Mouse (Mus musculus) forebrain, embryonic 13.5 days (tissue): Measurements from ENCODE around the gene Il2rg. TPM values are rescaled to one million over a fixed set of nuclear protein-coding genes. Genes with fewer than 3 reads are reported as not detected.

Experiments used
- ATAC-seq: fragments of 200-750 bp; cut with Nextera tagmentation; 2 replicates; pipeline ENCODE4 v1.8.0; 2017
- H3K27ac ChIP-seq: fragments of 300-500 bp; sonication (generic); 2 replicates; pipeline ENCODE4 v1.5.1; 2015; ENCODE audit warnings: inconsistent platforms, mild to moderate bottlenecking, moderate library complexity
- H3K27me3 ChIP-seq: fragments of 300-500 bp; sonication (generic); 2 replicates; pipeline ENCODE4 v1.6.1; 2015; ENCODE audit warnings: mild to moderate bottlenecking, inconsistent platforms
- H3K36me3 ChIP-seq: fragments of 300-500 bp; sonication (generic); 2 replicates; pipeline ENCODE4 v1.6.1; 2015; ENCODE audit warnings: mild to moderate bottlenecking, inconsistent platforms; ENCODE audit not compliant: poor library complexity, severe bottlenecking
- H3K4me1 ChIP-seq: fragments of 300-500 bp; sonication (generic); 2 replicates; pipeline ENCODE4 v1.6.1; 2015; ENCODE audit warnings: inconsistent platforms
- H3K4me2 ChIP-seq: fragments of 300-500 bp; sonication (generic); 2 replicates; pipeline ENCODE4 v1.6.1; 2015; ENCODE audit warnings: inconsistent platforms, mild to moderate bottlenecking, moderate library complexity
- H3K4me3 ChIP-seq: fragments of 300-500 bp; sonication (generic); 2 replicates; pipeline ENCODE4 v1.5.1; 2015; ENCODE audit warnings: mild to moderate bottlenecking, inconsistent platforms
- H3K9ac ChIP-seq: fragments of 300-500 bp; sonication (generic); 2 replicates; pipeline ENCODE4 v1.6.1; 2015; ENCODE audit warnings: mild to moderate bottlenecking, inconsistent platforms
- H3K9me3 ChIP-seq: fragments of 300-500 bp; sonication (generic); replicated peaks from 2 replicates; pipeline ENCODE4 v1.6.1; 2016; ENCODE audit warnings: inconsistent platforms
- WGBS: fragments of 180-500 bp; shearing (Covaris S2); methylation state at CpG from one replicate; pipeline ENCODE4 v1.1.7; 2015; 5-methylcytosine and 5-hydroxymethylcytosine counted together
- polyA plus RNA-seq: library from polyadenylated mRNA; unstranded; fragments of >200 nt; fragmentation: Nextera tagmentation; extraction: Ambion mirVana; gene quantifications from 2 replicates; pipeline ENCODE4 v1.2.1, GENCODE M21; 2015

Gene Il2rg
- polyA plus RNA-seq, 1 experiment from 2014 or later, result 2.3 TPM

DNA sequence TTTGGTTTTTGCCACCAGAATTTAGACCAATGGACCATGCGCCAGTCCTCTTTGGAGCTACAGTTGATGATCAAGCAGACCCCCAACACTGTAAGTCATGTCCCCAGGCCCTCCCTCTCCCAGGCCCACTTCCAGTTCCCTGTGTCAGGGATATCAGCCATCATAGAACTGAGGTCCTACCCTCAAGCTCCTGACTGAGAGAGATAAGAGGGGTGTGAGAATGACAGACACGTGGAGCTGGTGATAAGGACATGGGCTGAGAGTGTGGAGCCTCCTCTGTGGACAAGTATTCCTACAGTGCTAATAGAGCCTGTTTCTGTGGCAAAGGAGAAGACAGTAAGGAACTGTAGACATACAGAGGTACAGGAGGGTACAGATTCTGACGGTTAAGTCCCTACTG, 19.5 kb upstream of the Il2rg start:
- 95% methylated on average over 3 of the region's 3 CpGs for WGBS
- Histone ChIP-seq H3K27me3 (no peaks in the 10 kb centered on the region), H3K4me3 (no peak overlapping the region), H3K27ac (no peak overlapping the region), H3K36me3 (peaks cover 90% of the 10 kb centered on the region), H3K4me1 (no peaks in the 10 kb centered on the region), H3K9me3 (no peaks in the 10 kb centered on the region), H3K4me2 (no peak overlapping the region), H3K9ac (no peak overlapping the region)
- no peak for ATAC-seq

DNA sequence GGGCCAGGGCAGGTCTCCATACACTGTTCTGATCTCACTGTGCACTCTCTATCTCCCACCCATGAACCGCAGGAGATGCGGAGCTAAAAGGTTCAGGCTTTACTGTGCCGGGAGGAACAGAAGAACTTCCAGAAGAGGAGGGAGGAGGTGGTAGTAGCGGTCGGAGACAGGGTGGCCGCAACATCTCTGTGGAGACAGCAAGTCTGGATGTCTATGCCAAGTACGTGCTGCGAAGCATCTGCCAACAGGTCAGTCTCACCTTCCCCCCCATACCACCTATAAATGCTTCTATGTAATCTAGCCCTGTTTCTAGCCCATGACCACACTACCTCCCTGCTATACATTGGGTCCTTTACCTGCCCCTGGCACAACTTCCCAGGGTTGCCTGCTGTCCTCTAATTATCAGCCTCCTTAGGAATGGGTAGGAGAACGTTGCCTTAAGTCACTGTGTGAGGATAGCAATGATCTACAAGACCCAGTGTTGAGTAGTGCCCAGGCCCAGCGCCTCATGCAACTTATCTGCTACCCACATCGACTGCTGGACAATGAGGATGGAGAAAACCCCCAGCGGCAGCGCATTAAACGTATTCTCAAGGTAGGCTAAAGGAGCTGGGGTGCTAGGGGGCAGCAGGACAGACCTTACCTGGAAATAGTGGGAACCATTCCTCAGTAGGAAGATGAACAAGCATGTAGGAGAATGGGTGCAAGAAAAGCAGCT, 18.1 kb upstream of the Il2rg start:
- Histone ChIP-seq H3K9ac (no peak overlapping the region), H3K27ac (no peak overlapping the region), H3K9me3 (no peaks in the 10 kb centered on the region), H3K4me1 (no peaks in the 10 kb centered on the region), H3K36me3 (peaks cover 91% of the 10 kb centered on the region), H3K4me2 (no peak overlapping the region), H3K27me3 (no peaks in the 10 kb centered on the region), H3K4me3 (no peak overlapping the region)
- no peak for ATAC-seq
- 90% methylated on average over 14 of the region's 14 CpGs for WGBS

DNA sequence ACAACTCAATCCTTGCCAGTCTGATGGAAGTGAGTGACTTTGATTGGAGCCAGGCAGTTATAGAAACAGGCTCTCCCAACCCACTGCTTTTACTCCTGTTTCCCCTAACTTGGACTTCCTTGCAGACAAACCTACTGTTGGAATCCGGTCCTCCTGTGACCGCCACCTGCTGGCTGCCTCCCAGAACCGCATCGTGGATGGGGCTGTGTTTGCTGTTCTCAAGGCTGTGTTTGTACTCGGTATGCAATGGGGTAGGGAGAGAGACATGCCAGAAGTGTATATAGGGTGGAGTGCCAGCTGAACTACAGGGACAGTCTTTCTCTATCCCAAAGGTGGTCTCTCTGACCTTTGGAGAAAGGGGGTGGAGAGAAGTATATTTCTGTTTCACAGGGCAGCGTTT, 17.5 kb upstream of the Il2rg start:
- Histone ChIP-seq H3K4me3 (no peak overlapping the region), H3K27me3 (no peaks in the 10 kb centered on the region), H3K4me2 (no peak overlapping the region), H3K9ac (no peak overlapping the region), H3K9me3 (no peaks in the 10 kb centered on the region), H3K36me3 (peaks cover 87% of the 10 kb centered on the region), H3K27ac (no peak overlapping the region), H3K4me1 (no peaks in the 10 kb centered on the region)
- ATAC-seq, result peak; percentile 67
- 32% methylated on average over 6 of the region's 6 CpGs for whole genome bisulfite sequencing

DNA sequence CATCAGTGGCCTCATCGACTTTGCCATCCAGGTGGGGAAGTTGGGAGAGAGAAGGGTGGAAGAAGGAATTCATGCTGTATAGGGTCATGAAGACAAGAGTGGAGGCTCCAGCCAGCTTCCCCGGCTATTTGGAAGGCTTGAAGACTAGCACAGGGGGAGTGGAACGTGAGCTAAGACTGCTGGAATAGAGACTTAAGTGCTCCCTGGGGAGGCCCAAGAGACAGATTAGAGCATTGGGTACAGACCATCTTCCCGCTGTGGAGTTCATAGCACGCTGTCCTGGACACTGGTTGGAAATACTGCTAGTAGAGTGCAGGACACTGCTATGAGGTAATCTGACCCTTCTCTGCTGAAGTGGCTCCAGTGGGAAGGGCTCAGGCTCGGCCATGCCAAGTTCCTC, 14.8 kb upstream of the Il2rg start:
- 81% methylated on average over 6 of the region's 6 CpGs for WGBS
- no peak overlapping the region for H3K9ac ChIP-seq
- ATAC-seq, result no peak
- no peaks in the 10 kb centered on the region for H3K27me3 ChIP-seq
- peaks cover 77% of the 10 kb centered on the region for H3K36me3 ChIP-seq
- H3K4me3 ChIP-seq, result no peak overlapping the region
- no peak overlapping the region for H3K27ac ChIP-seq
- no peaks in the 10 kb centered on the region for H3K9me3 ChIP-seq
- H3K4me2 ChIP-seq, result no peak overlapping the region
- no peaks in the 10 kb centered on the region for H3K4me1 ChIP-seq

DNA sequence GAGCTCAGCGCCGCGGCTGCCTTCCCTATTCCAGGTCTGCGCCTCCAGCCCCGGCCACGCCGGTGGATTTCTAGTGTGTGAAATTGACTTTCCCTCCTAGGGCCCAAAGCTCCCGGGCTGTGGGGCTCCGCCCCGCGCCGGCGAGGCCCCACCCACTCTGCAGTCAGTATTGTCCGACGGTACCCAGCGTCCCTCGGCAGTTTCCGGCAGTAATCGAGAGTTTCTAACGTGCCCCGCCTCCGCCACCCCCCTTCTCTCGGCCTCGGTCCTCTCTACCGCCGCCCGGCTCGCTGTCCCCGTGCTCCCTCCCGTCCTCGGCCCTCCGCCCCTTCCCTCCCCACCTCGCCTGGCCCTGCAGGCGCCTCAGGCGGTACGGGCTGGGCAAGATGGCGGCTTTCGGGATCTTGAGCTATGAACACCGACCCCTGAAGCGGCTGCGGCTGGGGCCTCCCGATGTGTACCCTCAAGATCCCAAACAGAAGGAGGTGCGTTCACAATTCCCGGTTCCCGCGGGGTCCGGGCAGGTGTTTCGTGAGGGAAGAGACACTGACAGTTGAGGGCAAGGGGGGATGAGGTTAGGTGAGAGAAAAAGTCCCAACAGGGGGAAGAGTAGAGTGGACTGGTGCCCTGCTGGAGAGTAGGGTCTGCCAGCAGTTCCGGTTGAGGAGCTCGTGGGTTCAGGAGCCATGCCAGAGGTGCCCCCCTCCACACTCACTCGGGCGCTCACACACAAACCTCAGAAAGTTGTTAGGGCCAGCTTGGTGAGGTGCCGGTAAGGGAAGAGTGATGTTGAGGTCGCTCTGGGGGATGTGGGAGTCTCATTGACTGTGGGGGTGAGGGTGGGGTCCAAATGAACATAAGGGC, 6.1 kb upstream of the Il2rg start, which contains the start of gene Med12:
Med12 (plus strand) TSS at position 156 of the 864 bp plus-strand sequence.
- Histone ChIP-seq H3K36me3 (peaks cover 22% of the 10 kb centered on the region), H3K9me3 (no peaks in the 10 kb centered on the region), H3K4me1 (peaks cover 10% of the 10 kb centered on the region; the same call in 1 of the 2 replicates), H3K4me2 (peak within 1 kb of the TSS; percentile 57), H3K4me3 (peak within 1 kb of the TSS; percentile 56), H3K27me3 (no peaks in the 10 kb centered on the region), H3K27ac (peak within 1 kb of the TSS; percentile 51), H3K9ac (peak within 1 kb of the TSS; percentile 73)
- peak; percentile 99 for ATAC-seq
- WGBS, result 14% methylated on average over 54 of the region's 54 CpGs

DNA sequence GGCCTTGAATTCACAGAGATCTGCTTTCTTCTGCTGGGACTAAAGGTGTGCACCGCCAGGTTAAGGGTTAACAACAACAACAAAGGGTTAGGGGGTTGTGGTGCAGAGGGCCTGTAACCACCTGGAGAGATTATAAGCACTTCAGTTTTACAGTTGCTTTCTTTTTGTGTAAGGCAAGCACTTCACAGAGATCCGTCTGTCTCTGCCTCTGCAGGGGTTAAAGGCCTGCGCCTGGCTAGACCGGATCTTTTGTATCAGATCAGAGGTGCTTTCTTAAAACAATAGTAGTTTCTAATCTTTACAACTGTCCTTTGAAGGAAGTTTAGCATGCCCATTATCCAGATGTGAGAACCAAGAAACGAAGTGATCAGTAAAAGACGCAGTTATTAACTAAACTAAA, 5.4 kb upstream of the Il2rg start:
- Histone ChIP-seq H3K4me2 (peak overlapping the region; percentile 57), H3K4me3 (peak overlapping the region; percentile 56), H3K9me3 (no peaks in the 10 kb centered on the region), H3K36me3 (peaks cover 16% of the 10 kb centered on the region), H3K27ac (no peak overlapping the region), H3K4me1 (peaks cover 10% of the 10 kb centered on the region; the same call in 1 of the 2 replicates), H3K27me3 (no peaks in the 10 kb centered on the region), H3K9ac (peak overlapping the region; percentile 73)
- 27% methylated on average over 6 of the region's 6 CpGs for WGBS
- peak; percentile 17 for ATAC-seq

DNA sequence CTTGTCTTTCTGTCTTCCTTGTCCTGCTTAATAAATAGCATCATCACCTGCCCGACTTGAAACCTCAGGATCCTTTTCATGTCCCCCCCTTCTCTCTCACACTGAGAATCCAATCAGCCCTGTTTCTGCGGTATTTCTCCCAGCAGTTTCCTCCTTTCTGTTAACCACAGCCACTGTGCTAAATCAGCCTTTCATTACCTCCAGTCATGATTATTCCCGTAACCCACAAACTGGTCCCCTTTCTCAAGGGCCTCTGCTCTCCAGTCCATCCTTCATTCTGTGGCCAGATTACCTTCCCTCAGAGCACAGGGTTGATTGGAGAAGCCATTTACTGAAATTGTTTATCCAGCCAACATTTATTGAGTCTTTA, 685 bp upstream of the Il2rg start, which contains the start of gene Gm20489:
Gm20489 (minus strand) TSS at position 269 of the 370 bp plus-strand sequence.
- Histone ChIP-seq H3K4me3 (no peak within 1 kb of the TSS), H3K9ac (no peak within 1 kb of the TSS), H3K27me3 (no peaks in the 10 kb centered on the region), H3K36me3 (no peaks in the 10 kb centered on the region), H3K27ac (no peak within 1 kb of the TSS), H3K4me2 (no peak within 1 kb of the TSS), H3K4me1 (no peaks in the 10 kb centered on the region), H3K9me3 (no peaks in the 10 kb centered on the region)
- no peak for ATAC-seq
- 65% methylated on average over 3 of the region's 3 CpGs for WGBS

DNA sequence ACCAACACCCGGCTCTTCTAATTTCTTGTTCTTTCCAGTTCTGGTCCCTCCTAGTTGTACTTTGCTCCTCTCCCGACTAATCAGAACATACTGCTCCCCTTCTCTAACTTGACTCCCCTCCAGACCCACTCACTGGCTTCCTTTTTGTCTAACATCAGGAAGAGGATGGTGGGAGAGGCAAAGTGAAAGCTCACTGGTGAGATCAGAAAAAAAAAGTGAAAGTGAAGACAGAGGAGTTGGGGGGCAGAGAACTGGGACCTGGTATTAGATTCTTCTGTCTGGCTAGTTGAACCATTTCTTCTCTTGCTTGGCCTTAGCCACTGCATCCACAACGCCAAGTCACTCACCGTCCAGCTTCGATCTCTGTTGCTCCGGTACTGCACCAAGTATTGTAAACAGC, 1.4 kb downstream of the Il2rg start:
- Histone ChIP-seq H3K9me3 (no peaks in the 10 kb centered on the region), H3K9ac (no peak overlapping the region), H3K4me2 (no peak overlapping the region), H3K4me1 (no peaks in the 10 kb centered on the region), H3K27me3 (no peaks in the 10 kb centered on the region), H3K36me3 (no peaks in the 10 kb centered on the region), H3K27ac (no peak overlapping the region), H3K4me3 (no peak overlapping the region)
- 95% methylated on average over 6 of the region's 6 CpGs for WGBS
- ATAC-seq, result no peak

DNA sequence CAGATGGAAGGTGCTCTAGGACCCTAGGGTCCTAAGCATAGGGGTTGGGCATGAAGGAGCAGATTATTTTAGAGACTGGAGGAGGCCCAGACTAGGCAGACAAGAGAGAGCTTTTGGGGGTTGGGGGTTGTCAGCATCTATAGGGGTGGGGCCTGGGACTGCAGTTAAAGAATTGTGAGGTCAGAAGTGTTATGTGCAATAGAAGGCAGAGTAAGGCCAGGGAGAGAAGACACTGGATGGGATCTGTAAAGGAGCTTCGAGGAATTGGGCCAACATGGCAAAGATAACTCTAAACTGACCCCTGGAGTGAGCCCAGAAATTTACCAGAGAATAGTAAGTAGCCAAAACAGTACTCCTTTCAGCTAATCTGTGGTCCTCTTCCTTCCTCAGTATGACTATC, 4.2 kb downstream of the Il2rg start, which contains the start of gene Gm614:
Gm614 (minus strand) TSS at position 101 of the 400 bp plus-strand sequence.
- Histone ChIP-seq H3K4me1 (peaks cover 9% of the 10 kb centered on the region), H3K27ac (no peak within 1 kb of the TSS), H3K4me3 (no peak within 1 kb of the TSS), H3K4me2 (no peak within 1 kb of the TSS), H3K27me3 (no peaks in the 10 kb centered on the region), H3K9me3 (no peaks in the 10 kb centered on the region), H3K36me3 (peaks cover 1% of the 10 kb centered on the region; the same call in 1 of the 2 replicates), H3K9ac (no peak within 1 kb of the TSS)
- WGBS, result 95% methylated on average over 1 of the region's 1 CpGs
- no peak for ATAC-seq

DNA sequence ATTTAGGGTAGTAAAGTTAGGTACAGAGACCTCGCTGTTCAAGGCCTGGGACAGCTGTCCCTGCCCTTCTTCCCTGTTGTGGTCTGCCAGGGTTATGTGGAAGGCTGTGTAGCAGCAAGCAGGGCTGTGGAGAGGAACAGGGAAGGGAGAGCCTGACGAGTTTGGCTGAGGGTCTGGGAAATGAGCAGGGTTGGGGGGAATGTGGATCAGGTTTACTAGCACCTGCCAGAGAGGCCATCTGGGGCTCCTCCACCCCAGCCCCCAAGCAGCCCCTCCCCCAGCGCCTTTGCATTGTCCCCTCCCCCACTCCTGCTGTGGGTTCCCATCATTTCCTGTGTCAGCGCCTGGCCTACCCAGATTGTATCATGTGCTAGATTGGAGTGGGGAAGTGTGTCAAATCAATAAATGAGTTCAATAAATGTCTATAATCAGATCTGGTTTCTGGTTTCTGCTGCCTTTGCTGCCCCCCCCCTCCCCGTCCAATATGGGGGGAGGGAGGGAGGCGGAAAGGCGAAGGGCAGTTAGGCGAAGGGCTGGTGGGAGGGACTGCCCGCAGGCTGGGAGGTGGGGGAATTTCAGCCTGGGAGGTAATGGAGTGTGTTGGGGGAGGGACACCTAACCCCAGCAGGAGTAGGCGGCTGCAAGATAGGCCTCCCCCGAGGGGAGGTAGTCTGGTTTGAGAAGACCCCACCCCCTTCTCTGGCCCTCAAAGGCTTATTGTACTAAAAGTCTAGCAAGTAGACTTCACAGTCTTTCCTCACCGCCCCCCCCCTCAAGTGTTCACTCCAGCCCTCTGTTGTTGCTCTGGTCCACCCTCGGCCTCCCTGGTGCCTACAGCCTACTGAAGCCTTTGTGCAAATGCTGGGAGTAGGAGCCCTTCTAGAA, 7.4 kb downstream of the Il2rg start:
- 20% methylated on average over 12 of the region's 13 CpGs for WGBS
- no peak overlapping the region for H3K4me2 ChIP-seq
- ATAC-seq, result peak; percentile 66

DNA sequence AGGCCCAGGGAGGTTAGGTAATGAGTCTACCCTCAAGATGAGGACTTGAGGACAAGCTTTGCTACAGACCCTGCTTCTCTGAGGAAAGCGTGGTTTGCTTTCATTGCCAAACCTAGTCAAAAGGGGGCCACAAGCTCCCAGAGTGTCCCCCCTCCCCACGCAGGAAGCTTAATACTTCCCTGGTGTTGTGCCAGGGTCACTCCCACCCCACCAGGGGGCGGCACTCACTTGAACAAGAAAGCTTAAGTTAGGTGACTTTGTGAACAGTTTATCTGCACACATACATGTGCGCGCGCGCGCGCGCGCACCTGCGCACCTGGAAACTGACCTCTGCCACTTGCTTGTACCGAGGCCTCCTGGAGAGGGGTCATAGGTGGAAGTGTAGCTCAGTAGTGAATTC, 11.5 kb downstream of the Il2rg start:
- no peak overlapping the region for H3K4me2 ChIP-seq
- no peaks in the 10 kb centered on the region for H3K9me3 ChIP-seq
- WGBS, result 86% methylated on average over 13 of the region's 13 CpGs

More for the DNA sequence above, 7.4 kb downstream of the Il2rg start:
- H3K27me3 ChIP-seq, result no peaks in the 10 kb centered on the region
- H3K4me1 ChIP-seq, result peaks cover 10% of the 10 kb centered on the region
- no peaks in the 10 kb centered on the region for H3K9me3 ChIP-seq
- peak overlapping the region; percentile 57 for H3K27ac ChIP-seq
- H3K4me3 ChIP-seq, result no peak overlapping the region
- H3K9ac ChIP-seq, result no peak overlapping the region
- H3K36me3 ChIP-seq, result peaks cover 7% of the 10 kb centered on the region; the same call in 1 of the 2 replicates

More for the DNA sequence above, 11.5 kb downstream of the Il2rg start:
- H3K9ac ChIP-seq, result no peak overlapping the region
- peaks cover 19% of the 10 kb centered on the region for H3K4me1 ChIP-seq
- H3K36me3 ChIP-seq, result peaks cover 7% of the 10 kb centered on the region; the same call in 1 of the 2 replicates
- no peaks in the 10 kb centered on the region for H3K27me3 ChIP-seq
- ATAC-seq, result no peak
- no peak overlapping the region for H3K4me3 ChIP-seq
- H3K27ac ChIP-seq, result no peak overlapping the region
